Mouse (Mus musculus) liver, embryonic 13.5 days (tissue): ENCODE data around the gene Idnk. TPM values are rescaled to one million over a fixed set of nuclear protein-coding genes. Genes with fewer than 3 reads are reported as not detected.

Source experiments
- ATAC-seq: fragments of 200-750 bp; cut with Nextera tagmentation; 2 replicates; pipeline ENCODE4 v1.8.0; 2017; ENCODE audit warnings: low read depth, mild to moderate bottlenecking, moderate number of reproducible peaks, moderate library complexity
- DNase-seq: peaks from one replicate; pipeline ENCODE4 v3.0.0; 2022
- H3K27ac ChIP-seq: fragments of 300-500 bp; sonication (generic); 2 replicates; pipeline ENCODE4 v1.5.1; 2015; ENCODE audit warnings: moderate library complexity, mild to moderate bottlenecking, inconsistent platforms
- H3K27me3 ChIP-seq: fragments of 300-500 bp; sonication (generic); 2 replicates; pipeline ENCODE4 v1.6.1; 2015; ENCODE audit warnings: mild to moderate bottlenecking, inconsistent platforms
- H3K36me3 ChIP-seq: fragments of 300-500 bp; sonication (generic); 2 replicates; pipeline ENCODE4 v1.6.1; 2015; ENCODE audit warnings: mild to moderate bottlenecking, inconsistent platforms
- H3K4me1 ChIP-seq: fragments of 300-500 bp; sonication (generic); replicated peaks from 2 replicates; pipeline ENCODE4 v1.6.1; 2015; ENCODE audit warnings: inconsistent platforms
- H3K4me2 ChIP-seq: fragments of 300-500 bp; sonication (generic); 2 replicates; pipeline ENCODE4 v1.6.1; 2015; ENCODE audit warnings: inconsistent platforms, mild to moderate bottlenecking, moderate library complexity
- H3K4me3 ChIP-seq: fragments of 300-500 bp; sonication (generic); replicated peaks from 2 replicates; pipeline ENCODE4 v1.5.1; 2015; ENCODE audit warnings: mild to moderate bottlenecking, inconsistent platforms
- H3K9ac ChIP-seq: fragments of 300-500 bp; sonication (generic); 2 replicates; pipeline ENCODE4 v1.6.1; 2015; ENCODE audit warnings: mild to moderate bottlenecking, inconsistent platforms
- H3K9me3 ChIP-seq: fragments of 300-500 bp; sonication (generic); replicated peaks from 2 replicates; pipeline ENCODE4 v1.6.1; 2016; ENCODE audit warnings: inconsistent platforms
- WGBS: fragments of 180-500 bp; shearing (Covaris S2); methylation state at CpG from one replicate; pipeline ENCODE4 v1.1.7; 2015; ENCODE audit not compliant: insufficient replicate concordance; 5-methylcytosine and 5-hydroxymethylcytosine counted together
- polyA plus RNA-seq: library from polyadenylated mRNA; unstranded; fragments of >200 nt; fragmentation: Nextera tagmentation; extraction: Ambion mirVana; gene quantifications from 2 replicates; pipeline ENCODE4 v1.2.1, GENCODE M21; 2015

Idnk gene
- polyA plus RNA-seq, 1 experiment from 2014 or later: 21.8 TPM

GRCm38 (mm10) chr13:58177511-58178208, 20.2 kb downstream of the Idnk start:
- WGBS: 91% methylated on average over 9 of the region's 9 CpGs
- DNase-seq (no peak), ATAC-seq (no peak)
- Histone ChIP-seq H3K4me1 (no peaks in the 10 kb centered on the region), H3K27me3 (no peaks in the 10 kb centered on the region), H3K4me2 (no peak overlapping the region), H3K9me3 (no peaks in the 10 kb centered on the region), H3K36me3 (peaks cover 78% of the 10 kb centered on the region), H3K9ac (no peak overlapping the region), H3K27ac (no peak overlapping the region), H3K4me3 (no peak overlapping the region)

GRCm38 (mm10) chr13:58181607-58182551, 24.4 kb downstream of the Idnk start:
- no peak overlapping the region for H3K9ac ChIP-seq
- peaks cover 67% of the 10 kb centered on the region for H3K36me3 ChIP-seq
- no peak for DNase-seq
- no peaks in the 10 kb centered on the region for H3K9me3 ChIP-seq
- H3K27ac ChIP-seq: peak overlapping the region; percentile 36; the same call in 1 of the 2 replicates
- no peak overlapping the region for H3K4me3 ChIP-seq
- 84% methylated on average over 14 of the region's 14 CpGs for WGBS
- H3K4me2 ChIP-seq: no peak overlapping the region
- H3K27me3 ChIP-seq: no peaks in the 10 kb centered on the region
- ATAC-seq: 0 out of 2 replicates have a peak, but pooled peaks have one; percentile 26
- no peaks in the 10 kb centered on the region for H3K4me1 ChIP-seq

DNA sequence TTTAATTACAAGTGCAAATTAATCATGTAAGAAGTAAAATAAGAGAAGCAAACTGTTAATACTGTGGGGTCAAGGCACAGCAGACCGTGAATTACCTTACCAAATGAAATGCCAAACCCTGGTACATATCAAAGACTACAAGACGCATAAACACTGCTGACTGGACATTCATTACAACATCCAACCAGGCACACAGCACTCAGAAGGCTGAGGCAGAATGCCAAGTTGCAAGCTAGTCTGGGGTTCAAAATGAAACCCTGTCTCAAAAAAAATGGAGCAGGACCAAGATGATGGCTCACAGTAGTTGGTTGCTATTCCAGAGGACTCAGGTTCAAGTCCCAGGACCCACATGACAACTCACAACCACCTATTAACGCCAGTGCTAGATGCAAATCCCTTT, 26.7 kb downstream of the Idnk start:
- no peaks in the 10 kb centered on the region for H3K4me1 ChIP-seq
- no peak overlapping the region for H3K4me3 ChIP-seq
- 78% methylated on average over 3 of the region's 3 CpGs for WGBS
- H3K4me2 ChIP-seq: no peak overlapping the region
- H3K36me3 ChIP-seq: peaks cover 63% of the 10 kb centered on the region
- DNase-seq (no peak), ATAC-seq (no peak)
- no peaks in the 10 kb centered on the region for H3K9me3 ChIP-seq
- H3K27me3 ChIP-seq: no peaks in the 10 kb centered on the region
- no peak overlapping the region for H3K9ac ChIP-seq
- H3K27ac ChIP-seq: no peak overlapping the region

DNA sequence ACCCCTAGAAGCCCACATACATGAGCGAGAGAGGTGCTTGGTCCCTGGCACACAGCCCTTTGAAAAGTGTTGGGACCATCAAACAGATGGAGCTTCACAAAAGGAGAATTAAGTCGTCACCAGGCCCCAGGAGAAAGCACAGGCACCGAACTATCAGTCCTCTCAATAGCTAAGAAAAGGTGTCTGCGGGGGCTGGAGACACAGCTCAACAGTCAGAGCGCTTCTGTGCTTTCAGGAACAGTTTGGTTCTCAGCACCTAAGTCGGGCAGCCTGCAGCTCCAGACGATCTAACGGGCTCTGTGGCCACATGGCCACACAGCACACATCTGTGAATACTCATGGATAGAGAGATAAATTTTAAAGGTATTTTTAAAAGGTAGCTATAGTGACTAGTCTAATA, 28.8 kb downstream of the Idnk start:
- Histone ChIP-seq H3K27me3 (no peaks in the 10 kb centered on the region), H3K4me1 (no peaks in the 10 kb centered on the region), H3K27ac (no peak overlapping the region), H3K4me2 (no peak overlapping the region), H3K9ac (no peak overlapping the region), H3K36me3 (peaks cover 59% of the 10 kb centered on the region), H3K4me3 (no peak overlapping the region), H3K9me3 (no peaks in the 10 kb centered on the region)
- DNase-seq (no peak), ATAC-seq (no peak)
- WGBS: 81% methylated on average over 8 of the region's 8 CpGs

DNA sequence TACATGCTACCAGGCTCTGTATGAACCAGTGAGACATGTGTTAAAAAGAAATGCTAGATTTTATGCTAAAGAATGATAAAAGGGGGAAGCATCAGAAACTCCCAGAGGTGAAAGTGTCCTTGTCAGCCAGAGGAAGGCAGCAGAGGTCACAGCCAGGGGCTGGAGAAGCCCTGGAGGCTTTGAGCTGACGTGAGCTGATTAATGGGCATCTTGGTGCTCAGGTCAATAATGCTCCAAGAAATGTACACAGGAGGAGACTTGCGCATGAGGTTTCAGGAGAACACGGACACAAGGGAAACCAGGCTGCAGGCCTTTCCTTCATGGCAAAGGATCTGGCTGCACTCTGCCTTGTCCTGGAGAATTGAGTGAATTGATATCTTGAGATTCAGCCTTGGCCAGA, 30.3 kb downstream of the Idnk start:
- Histone ChIP-seq H3K27ac (no peak overlapping the region), H3K9ac (no peak overlapping the region), H3K9me3 (no peaks in the 10 kb centered on the region), H3K27me3 (no peaks in the 10 kb centered on the region), H3K4me1 (no peaks in the 10 kb centered on the region), H3K4me3 (no peak overlapping the region), H3K4me2 (no peak overlapping the region), H3K36me3 (peaks cover 68% of the 10 kb centered on the region)
- 84% methylated on average over 3 of the region's 3 CpGs for WGBS
- DNase-seq (no peak), ATAC-seq (no peak)

DNA sequence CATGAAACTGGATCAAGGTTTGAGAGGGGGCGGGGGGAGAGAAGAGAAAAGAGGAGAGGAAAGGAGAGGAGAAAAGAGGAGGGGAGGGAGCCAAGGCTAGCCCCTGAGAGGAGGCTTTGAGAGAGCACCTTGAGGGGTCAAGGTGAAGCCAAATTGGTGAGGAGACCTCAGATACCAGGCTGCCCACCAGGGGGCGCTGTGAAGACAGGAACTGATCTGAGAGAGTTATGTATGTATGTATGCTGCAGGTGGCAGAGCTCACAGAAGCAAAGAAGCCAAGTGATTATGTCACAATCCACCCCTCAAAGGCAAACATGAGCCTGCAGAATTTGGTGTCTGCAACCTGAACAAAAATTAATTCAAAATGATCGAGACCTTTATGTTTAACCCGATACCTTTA, 31.0 kb downstream of the Idnk start:
- Histone ChIP-seq H3K27ac (no peak overlapping the region), H3K27me3 (no peaks in the 10 kb centered on the region), H3K36me3 (peaks cover 66% of the 10 kb centered on the region), H3K4me2 (no peak overlapping the region), H3K9me3 (no peaks in the 10 kb centered on the region), H3K9ac (no peak overlapping the region), H3K4me1 (no peaks in the 10 kb centered on the region), H3K4me3 (no peak overlapping the region)
- DNase-seq: peak; percentile 72
- 62% methylated on average over 4 of the region's 4 CpGs for WGBS
- ATAC-seq: peak; percentile 55; the same call in 1 of the 2 replicates

- Histone ChIP-seq H3K36me3 (peaks cover 71% of the 10 kb centered on the region), H3K9me3 (no peaks in the 10 kb centered on the region), H3K27ac (no peak overlapping the region), H3K27me3 (no peaks in the 10 kb centered on the region), H3K4me2 (no peak overlapping the region), H3K9ac (no peak overlapping the region), H3K4me3 (no peak overlapping the region), H3K4me1 (no peaks in the 10 kb centered on the region)
- DNase-seq (no peak), ATAC-seq (no peak)
- WGBS: 74% methylated on average over 5 of the region's 5 CpGs
These were observed 32.0 kb downstream of the Idnk start for GRCm38 (mm10) chr13:58189473-58189872.

DNA sequence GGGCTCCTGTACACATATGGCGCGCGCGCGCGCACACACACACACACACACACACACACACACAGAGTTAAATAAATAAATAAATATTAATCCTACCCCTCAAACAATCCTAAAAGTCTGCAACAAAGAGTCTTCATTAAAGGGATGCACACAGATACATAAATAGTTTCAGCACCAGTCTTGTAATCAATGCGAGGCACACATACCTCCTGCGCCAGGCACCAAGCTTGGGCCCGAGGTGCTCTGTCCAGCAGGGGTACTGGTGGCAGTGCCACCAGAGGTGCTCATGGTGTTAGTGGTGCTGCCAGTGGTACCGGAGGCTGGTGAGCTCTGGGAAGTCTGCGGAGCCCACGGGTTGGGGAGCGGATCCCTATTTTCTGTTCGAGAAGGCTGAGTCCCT, 34.1 kb downstream of the Idnk start:
- 94% methylated on average over 14 of the region's 14 CpGs for whole genome bisulfite sequencing
- Histone ChIP-seq H3K36me3 (peaks cover 73% of the 10 kb centered on the region), H3K9me3 (no peaks in the 10 kb centered on the region)

DNA sequence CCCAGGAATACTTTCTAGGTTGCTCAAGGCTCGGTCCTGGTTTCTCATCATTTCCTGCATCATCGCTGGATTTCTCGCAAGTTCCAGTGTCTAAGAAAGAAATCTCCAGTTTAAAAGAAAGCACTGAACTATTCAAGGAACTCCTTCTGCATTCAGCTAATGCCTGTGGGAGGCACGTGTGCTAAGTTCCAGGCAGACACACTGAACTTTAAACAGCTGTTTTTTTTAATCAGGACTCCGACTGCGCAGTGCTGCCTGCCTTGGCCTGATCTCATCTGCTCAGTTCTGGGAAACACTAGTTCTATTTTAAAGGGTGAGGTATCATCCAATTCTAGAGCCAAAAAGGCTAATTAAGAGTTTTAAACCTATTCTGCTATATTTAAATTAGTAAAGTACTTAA, 34.7 kb downstream of the Idnk start:
- WGBS: 85% methylated on average over 6 of the region's 6 CpGs
- DNase-seq: no peak
- peaks cover 73% of the 10 kb centered on the region for H3K36me3 ChIP-seq

More for the DNA sequence above, 34.1 kb downstream of the Idnk start:
- no peaks in the 10 kb centered on the region for H3K4me1 ChIP-seq
- no peak overlapping the region for H3K4me3 ChIP-seq
- ATAC-seq: no peak
- H3K4me2 ChIP-seq: no peak overlapping the region
- H3K27ac ChIP-seq: no peak overlapping the region
- no peak for DNase-seq
- H3K9ac ChIP-seq: no peak overlapping the region
- no peaks in the 10 kb centered on the region for H3K27me3 ChIP-seq

GRCm38 (mm10) chr13:58193221-58193620, 35.8 kb downstream of the Idnk start:
- DNase-seq (no peak), ATAC-seq (no peak)
- Histone ChIP-seq H3K9ac (no peak overlapping the region), H3K4me2 (no peak overlapping the region), H3K4me3 (no peak overlapping the region), H3K9me3 (no peaks in the 10 kb centered on the region), H3K4me1 (no peaks in the 10 kb centered on the region), H3K27me3 (no peaks in the 10 kb centered on the region), H3K36me3 (peaks cover 73% of the 10 kb centered on the region), H3K27ac (no peak overlapping the region)
- WGBS: 83% methylated on average over 3 of the region's 3 CpGs

More for the DNA sequence above, 34.7 kb downstream of the Idnk start:
- Histone ChIP-seq H3K9ac (no peak overlapping the region), H3K27me3 (no peaks in the 10 kb centered on the region), H3K27ac (no peak overlapping the region), H3K4me2 (no peak overlapping the region), H3K4me3 (no peak overlapping the region), H3K4me1 (no peaks in the 10 kb centered on the region), H3K9me3 (no peaks in the 10 kb centered on the region)
- no peak for ATAC-seq

DNA sequence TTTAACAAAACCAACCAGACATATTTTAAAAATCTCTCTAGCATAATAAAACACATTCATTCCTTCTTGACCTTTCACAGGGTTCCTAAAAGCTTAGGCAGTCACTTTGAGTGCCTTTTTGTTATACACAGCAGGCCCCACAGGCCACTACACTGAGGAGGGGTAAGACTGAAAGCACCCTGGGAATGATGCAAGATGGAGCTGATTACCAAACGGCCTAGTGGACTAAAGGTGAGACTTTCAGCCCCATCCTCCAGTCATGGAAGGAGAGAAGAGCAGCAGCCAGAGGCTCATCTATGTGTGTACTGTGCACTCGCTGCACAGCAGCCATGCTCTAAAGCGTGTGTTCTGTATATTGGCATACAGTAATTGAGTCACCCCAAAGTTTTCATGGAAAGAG, 37.5 kb downstream of the Idnk start:
- H3K4me2 ChIP-seq: no peak overlapping the region
- peaks cover 65% of the 10 kb centered on the region for H3K36me3 ChIP-seq
- no peak overlapping the region for H3K27ac ChIP-seq
- H3K4me3 ChIP-seq: no peak overlapping the region
- no peaks in the 10 kb centered on the region for H3K27me3 ChIP-seq
- WGBS: 86% methylated on average over 3 of the region's 3 CpGs
- H3K9ac ChIP-seq: no peak overlapping the region
- H3K4me1 ChIP-seq: no peaks in the 10 kb centered on the region
- no peak for ATAC-seq
- no peaks in the 10 kb centered on the region for H3K9me3 ChIP-seq
- DNase-seq: no peak
